15 mouse cellular contexts compared by ENCODE assay signal in genomic region chr6:6875136-6875535, GRCm38 (mm10). TPM values are rescaled to one million over a fixed set of nuclear protein-coding genes. Genes with fewer than 3 reads are reported as not detected.
DNase-seq lines count a peak whose midpoint lies in the region; ATAC-seq lines count a peak whose summit lies in the region.
"Had no signal": no experiment of that assay in that cellular context is flagged by ENCODE, and none has a peak within 500 bp of the region (broad histone marks: within the 10 kb centered on the region; RNA-seq: fewer than 3 reads in every experiment).

No protein-coding gene starts in this region.

- 3% methylated on average over 11 of the region's 11 CpGs for WGBS in heart, embryonic 16.5 days
- 1% methylated on average over 11 of the region's 11 CpGs for WGBS in forebrain, embryonic 15.5 days
- 0% methylated on average over 11 of the region's 11 CpGs for WGBS in midbrain, embryonic 16.5 days
- WGBS in kidney, embryonic 14.5 days = under 1% methylated on average over 11 of the region's 11 CpGs

- ATAC-seq in heart, embryonic 16.5 days (replicated peaks; ENCODE audit: extremely low read depth, insufficient read depth, low FRiP score) = no peak
- ATAC-seq in forebrain, embryonic 15.5 days (replicated peaks) = no peak
- ATAC-seq in midbrain, embryonic 16.5 days = no peak
- ATAC-seq in kidney, embryonic 14.5 days (ENCODE audit: low FRiP score, low TSS enrichment) = no peak

- no peak overlapping the region for H3K9ac ChIP-seq in heart, embryonic 16.5 days (ENCODE audit: low read length)
- H3K9ac ChIP-seq in forebrain, embryonic 15.5 days (replicated peaks) = peak overlapping the region; percentile 70
- no peak overlapping the region for H3K9ac ChIP-seq in midbrain, embryonic 16.5 days (ENCODE audit: low read depth, low read length)
- H3K9ac ChIP-seq in kidney, embryonic 14.5 days (ENCODE audit: low read depth, low read length) = no peak overlapping the region
- H3K9ac ChIP-seq: hindbrain, embryonic 15.5 days; liver, embryonic 15.5 days had no signal

- peaks cover 8% of the 10 kb centered on the region for H3K4me1 ChIP-seq in heart, embryonic 16.5 days (ENCODE audit: control insufficient read depth, insufficient read depth, low read length)
- peaks cover 15% of the 10 kb centered on the region for H3K4me1 ChIP-seq in forebrain, embryonic 15.5 days
- H3K4me1 ChIP-seq in midbrain, embryonic 16.5 days (ENCODE audit: control insufficient read depth, insufficient read depth, low read length) = no peaks in the 10 kb centered on the region
- no peaks in the 10 kb centered on the region for H3K4me1 ChIP-seq in kidney, embryonic 14.5 days (ENCODE audit: control insufficient read depth, insufficient read depth, low read length)
- H3K4me1 ChIP-seq: hindbrain, embryonic 15.5 days; liver, embryonic 15.5 days had no signal

- H3K27ac ChIP-seq in heart, embryonic 16.5 days (ENCODE audit: low read length) = no peak overlapping the region
- peak overlapping the region; percentile 93 for H3K27ac ChIP-seq in forebrain, embryonic 15.5 days (replicated peaks)
- H3K27ac ChIP-seq in midbrain, embryonic 16.5 days (ENCODE audit: low read length) = peak overlapping the region; percentile 6
- no peak overlapping the region for H3K27ac ChIP-seq in kidney, embryonic 14.5 days (ENCODE audit: low read depth, low read length)
- H3K27ac ChIP-seq: hindbrain, embryonic 15.5 days; liver, embryonic 15.5 days had no signal

- H3K27me3 ChIP-seq in heart, embryonic 16.5 days (ENCODE audit: control insufficient read depth, insufficient read depth, low read length) = peaks cover 89% of the 10 kb centered on the region
- H3K27me3 ChIP-seq in forebrain, embryonic 15.5 days = peaks cover 43% of the 10 kb centered on the region
- peaks cover 43% of the 10 kb centered on the region for H3K27me3 ChIP-seq in midbrain, embryonic 16.5 days (ENCODE audit: control insufficient read depth, insufficient read depth, low read depth, low read length)
- H3K27me3 ChIP-seq in kidney, embryonic 14.5 days (ENCODE audit: control insufficient read depth, insufficient read depth, low read length) = peaks cover 98% of the 10 kb centered on the region

- intact Hi-C loops in heart, postnatal 25 days (cut with DNase I) = no loop called here

- DNase-seq in heart, postnatal 25 days (ENCODE audit: low spot score) = no peak
- peak; percentile 53 for DNase-seq in embryo, embryonic 9.5 days (ENCODE audit: extremely low spot score)
- no peak for DNase-seq in B cell, adult 2 months
- DNase-seq in frontal cortex, postnatal 25 days (ENCODE audit: low spot score in 2 of 2) = no peak
- DNase-seq: adrenal gland, adult 8-10 months; kidney, postnatal 25 days; thymus, postnatal 4 days had no signal

- H3K4me2 ChIP-seq in heart, embryonic 16.5 days (ENCODE audit: low read depth, low read length) = no peak overlapping the region
- H3K4me2 ChIP-seq in forebrain, embryonic 15.5 days (replicated peaks) = peak overlapping the region; percentile 66
- peak overlapping the region; percentile 15; the same call in 1 of the 2 replicates for H3K4me2 ChIP-seq in midbrain, embryonic 16.5 days (ENCODE audit: low read length)
- H3K4me2 ChIP-seq in kidney, embryonic 14.5 days (replicated peaks; ENCODE audit: low read depth, low read length) = no peak overlapping the region
- H3K4me2 ChIP-seq: hindbrain, embryonic 15.5 days; liver, embryonic 15.5 days had no signal

- H3K36me3 ChIP-seq in heart, embryonic 16.5 days (ENCODE audit: control insufficient read depth, insufficient read depth) = no peaks in the 10 kb centered on the region
- H3K36me3 ChIP-seq in forebrain, embryonic 15.5 days = no peaks in the 10 kb centered on the region
- H3K36me3 ChIP-seq in midbrain, embryonic 16.5 days (ENCODE audit: control insufficient read depth, insufficient read depth, low read length) = no peaks in the 10 kb centered on the region
- no peaks in the 10 kb centered on the region for H3K36me3 ChIP-seq in kidney, embryonic 14.5 days (ENCODE audit: control insufficient read depth, insufficient read depth, low read length)
- H3K36me3 ChIP-seq: hindbrain, embryonic 15.5 days; liver, embryonic 15.5 days had no signal

- H3K4me3 ChIP-seq in heart, embryonic 16.5 days (ENCODE audit: low read length) = peak overlapping the region; percentile 16; the same call in 1 of the 2 replicates
- peak overlapping the region; percentile 52 for H3K4me3 ChIP-seq in forebrain, embryonic 15.5 days
- no peak overlapping the region for H3K4me3 ChIP-seq in midbrain, embryonic 16.5 days (ENCODE audit: low read depth, low read length)
- no peak overlapping the region for H3K4me3 ChIP-seq in kidney, embryonic 14.5 days (ENCODE audit: low read length)
- H3K4me3 ChIP-seq: hindbrain, embryonic 15.5 days; liver, embryonic 15.5 days had no signal

- H3K9me3 ChIP-seq in heart, embryonic 16.5 days (replicated peaks; ENCODE audit: control insufficient read depth, low read length) = no peaks in the 10 kb centered on the region
- H3K9me3 ChIP-seq in forebrain, embryonic 15.5 days = no peaks in the 10 kb centered on the region
- H3K9me3 ChIP-seq in midbrain, embryonic 16.5 days (replicated peaks; ENCODE audit: control insufficient read depth, low read length, poor library complexity, severe bottlenecking) = no peaks in the 10 kb centered on the region
- no peaks in the 10 kb centered on the region for H3K9me3 ChIP-seq in kidney, embryonic 14.5 days (ENCODE audit: control insufficient read depth, low read length)
- H3K9me3 ChIP-seq: hindbrain, embryonic 15.5 days; liver, embryonic 15.5 days had no signal

RNA-seq across cellular contexts. Expression of gene Dlx5, which starts 6.7 kb away (rescaled TPM):
- 1.1 and 1.4 TPM in 2 replicates for polyA plus RNA-seq in heart, embryonic 16.5 days (2015; fragmentation: Nextera tagmentation; extraction: Ambion mirVana)
- under 1 TPM in 1 of 2 experiments, not detected in 1; 0.34 TPM for total RNA-seq in heart, postnatal 25 days (2021)
- polyA plus RNA-seq in forebrain, embryonic 15.5 days (2015; fragmentation: Nextera tagmentation; extraction: Ambion mirVana) = 81.5 and 84.7 TPM in 2 replicates
- 9.7 and 20.7 TPM in 2 replicates for polyA plus RNA-seq in midbrain, embryonic 16.5 days (2015; fragmentation: Nextera tagmentation; extraction: Ambion mirVana)
- 0.14 and 0.34 TPM in 2 replicates for polyA plus RNA-seq in kidney, embryonic 14.5 days (2014; fragmentation: Nextera tagmentation; extraction: Ambion mirVana)
- total RNA-seq: granulocyte monocyte progenitor cell, adult 5-6 weeks; neutrophil, adult 5-6 weeks had no signal
- polyA plus RNA-seq: liver, embryonic 15.5 days had no signal

RNA-seq across cellular contexts. Expression of gene Dlx6, which starts 12.0 kb away (rescaled TPM):
- polyA plus RNA-seq in heart, embryonic 16.5 days (2015; fragmentation: Nextera tagmentation; extraction: Ambion mirVana) = not detected in 2 replicates
- not detected for total RNA-seq in heart, postnatal 25 days (2021)
- 13.2 and 14.7 TPM in 2 replicates for polyA plus RNA-seq in forebrain, embryonic 15.5 days (2015; fragmentation: Nextera tagmentation; extraction: Ambion mirVana)
- polyA plus RNA-seq in midbrain, embryonic 16.5 days (2015; fragmentation: Nextera tagmentation; extraction: Ambion mirVana) = 1.3 and 3.0 TPM in 2 replicates
- polyA plus RNA-seq in kidney, embryonic 14.5 days (2014; fragmentation: Nextera tagmentation; extraction: Ambion mirVana) = not detected in 2 replicates
- total RNA-seq: granulocyte monocyte progenitor cell, adult 5-6 weeks; neutrophil, adult 5-6 weeks had no signal
- polyA plus RNA-seq: liver, embryonic 15.5 days had no signal

Comparison
In these comparisons a context has a peak if more than half of its experiments do, and no peak if none do; other contexts are left out.
1. H3K27ac ChIP-seq: peak in forebrain, embryonic 15.5 days (single experiment) and midbrain, embryonic 16.5 days (single experiment); none in heart, embryonic 16.5 days (single experiment) and kidney, embryonic 14.5 days (single experiment).
2. H3K4me2 ChIP-seq: peak in forebrain, embryonic 15.5 days (single experiment) and midbrain, embryonic 16.5 days (single experiment); none in heart, embryonic 16.5 days (single experiment) and kidney, embryonic 14.5 days (single experiment).
3. H3K4me3 ChIP-seq: peak in heart, embryonic 16.5 days (single experiment) and forebrain, embryonic 15.5 days (single experiment); none in midbrain, embryonic 16.5 days (single experiment) and kidney, embryonic 14.5 days (single experiment).